ENCODE assay signal across 9 mouse cellular contexts in genomic region chr3:119387332-119388105, GRCm38 (mm10).
DNase-seq lines count a peak whose midpoint lies in the region; ATAC-seq and TF ChIP-seq lines count a peak whose summit lies in the region.
"Had no signal": no experiment of that assay in that cellular context is flagged by ENCODE, and none has a peak within 500 bp of the region (broad histone marks: within the 10 kb centered on the region; RNA-seq: fewer than 3 reads in every experiment).

No protein-coding gene starts in this region.

- H3K4me1 ChIP-seq in embryonic facial prominence, embryonic 12.5 days = no peaks in the 10 kb centered on the region
- no peaks in the 10 kb centered on the region for H3K4me1 ChIP-seq in limb, embryonic 10.5 days
- H3K4me1 ChIP-seq: limb, embryonic 12.5 days had no signal

- DNase-seq in left cerebral cortex, postnatal 25 days (ENCODE audit: low spot score in 2 of 2) = peak; percentile 14
- DNase-seq in left cerebral cortex, adult 18-20 months (ENCODE audit: low spot score in 2 of 2) = no peak
- DNase-seq in layer of hippocampus, adult 2 months (ENCODE audit: low spot score in 2 of 2) = no peak
- peak; percentile 61 for DNase-seq in retina, postnatal 1 day
- no peak for DNase-seq in B cell, adult 2 months
- DNase-seq in limb, embryonic 10.5 days (ENCODE audit: low spot score) = no peak

- no peak for ATAC-seq in embryonic facial prominence, embryonic 12.5 days (ENCODE audit: insufficient number of reproducible peaks, insufficient read depth, low FRiP score, low TSS enrichment)
- ATAC-seq in inflammation-experienced regulatory T-cells, adult 6 months = no peak

- 59% methylated on average over 26 of the region's 26 CpGs for WGBS in embryonic facial prominence, embryonic 12.5 days
- WGBS in limb, embryonic 10.5 days = 88% methylated on average over 26 of the region's 26 CpGs

- H3K27me3 ChIP-seq in embryonic facial prominence, embryonic 12.5 days = no peaks in the 10 kb centered on the region
- H3K27me3 ChIP-seq in limb, embryonic 10.5 days (ENCODE audit: low read depth, poor library complexity, severe bottlenecking) = no peaks in the 10 kb centered on the region
- H3K27me3 ChIP-seq: limb, embryonic 12.5 days had no signal

- no peaks in the 10 kb centered on the region for H3K36me3 ChIP-seq in embryonic facial prominence, embryonic 12.5 days
- H3K36me3 ChIP-seq in limb, embryonic 10.5 days = no peaks in the 10 kb centered on the region
- H3K36me3 ChIP-seq: limb, embryonic 12.5 days had no signal

- no peak for TF ChIP-seq CTCF in layer of hippocampus, adult 2 months (conservative IDR thresholded peaks at IDR 0.05)

- H3K9ac ChIP-seq in embryonic facial prominence, embryonic 12.5 days = no peak overlapping the region
- H3K9ac ChIP-seq: limb, embryonic 12.5 days had no signal

- no peak overlapping the region for H3K4me3 ChIP-seq in embryonic facial prominence, embryonic 12.5 days
- H3K4me3 ChIP-seq in layer of hippocampus, adult 2 months = peak overlapping the region; percentile 39; the same call in 1 of the 2 replicates
- no peak overlapping the region for H3K4me3 ChIP-seq in limb, embryonic 10.5 days
- H3K4me3 ChIP-seq: limb, embryonic 12.5 days had no signal

- 0 out of 2 replicates have a peak overlapping the region, but pooled peaks have one; percentile 31 for H3K27ac ChIP-seq in embryonic facial prominence, embryonic 12.5 days
- H3K27ac ChIP-seq in layer of hippocampus, adult 2 months = 0 out of 2 replicates have a peak overlapping the region, but pooled peaks have one; percentile 15
- no peak overlapping the region for H3K27ac ChIP-seq in limb, embryonic 10.5 days
- H3K27ac ChIP-seq: limb, embryonic 12.5 days had no signal

- intact Hi-C loops in left cerebral cortex, postnatal 25 days (cut with DNase I) = no loop called here

- peak overlapping the region; percentile 24 for H3K4me2 ChIP-seq in embryonic facial prominence, embryonic 12.5 days (replicated peaks)
- H3K4me2 ChIP-seq: limb, embryonic 12.5 days had no signal

- no peaks in the 10 kb centered on the region for H3K9me3 ChIP-seq in embryonic facial prominence, embryonic 12.5 days
- H3K9me3 ChIP-seq in limb, embryonic 10.5 days (replicated peaks) = no peaks in the 10 kb centered on the region
- H3K9me3 ChIP-seq: limb, embryonic 12.5 days had no signal

Comparison
In these comparisons a context has a peak if more than half of its experiments do, and no peak if none do; other contexts are left out.
1. DNase-seq: peak in left cerebral cortex, postnatal 25 days (2 of 2) and retina, postnatal 1 day (single experiment); none in left cerebral cortex, adult 18-20 months (0 of 2), layer of hippocampus, adult 2 months (0 of 2), B cell, adult 2 months (0 of 2) and limb, embryonic 10.5 days (single experiment).